Mouse (Mus musculus): Measurements from ENCODE around the gene Fam53b. TPM values are rescaled to one million over a fixed set of nuclear protein-coding genes. Genes with fewer than 3 reads are reported as not detected.

Fam53b gene
- polyA plus RNA-seq, 1 experiment, result 21.9 TPM

- TF ChIP-seq CTCF (IDR thresholded peaks at IDR 0.05; ENCODE audit: extremely low read depth, insufficient read depth, low read length) (no peak), POLR2A (IDR thresholded peaks at IDR 0.05; ENCODE audit: extremely low read depth, insufficient read depth, low read length) (no peak)
- Histone ChIP-seq H3K4me3 (ENCODE audit: insufficient read depth, low read length) (peak overlapping the region; percentile 73), H3K27ac (ENCODE audit: insufficient read depth, low read length) (peak overlapping the region; percentile 93), H3K4me1 (ENCODE audit: control insufficient read depth, insufficient read depth, low read length) (peaks cover 6% of the 10 kb centered on the region)
Observed at GRCm38 (mm10) chr7:132812619-132813415, 869 bp downstream of the Fam53b start.

DNA sequence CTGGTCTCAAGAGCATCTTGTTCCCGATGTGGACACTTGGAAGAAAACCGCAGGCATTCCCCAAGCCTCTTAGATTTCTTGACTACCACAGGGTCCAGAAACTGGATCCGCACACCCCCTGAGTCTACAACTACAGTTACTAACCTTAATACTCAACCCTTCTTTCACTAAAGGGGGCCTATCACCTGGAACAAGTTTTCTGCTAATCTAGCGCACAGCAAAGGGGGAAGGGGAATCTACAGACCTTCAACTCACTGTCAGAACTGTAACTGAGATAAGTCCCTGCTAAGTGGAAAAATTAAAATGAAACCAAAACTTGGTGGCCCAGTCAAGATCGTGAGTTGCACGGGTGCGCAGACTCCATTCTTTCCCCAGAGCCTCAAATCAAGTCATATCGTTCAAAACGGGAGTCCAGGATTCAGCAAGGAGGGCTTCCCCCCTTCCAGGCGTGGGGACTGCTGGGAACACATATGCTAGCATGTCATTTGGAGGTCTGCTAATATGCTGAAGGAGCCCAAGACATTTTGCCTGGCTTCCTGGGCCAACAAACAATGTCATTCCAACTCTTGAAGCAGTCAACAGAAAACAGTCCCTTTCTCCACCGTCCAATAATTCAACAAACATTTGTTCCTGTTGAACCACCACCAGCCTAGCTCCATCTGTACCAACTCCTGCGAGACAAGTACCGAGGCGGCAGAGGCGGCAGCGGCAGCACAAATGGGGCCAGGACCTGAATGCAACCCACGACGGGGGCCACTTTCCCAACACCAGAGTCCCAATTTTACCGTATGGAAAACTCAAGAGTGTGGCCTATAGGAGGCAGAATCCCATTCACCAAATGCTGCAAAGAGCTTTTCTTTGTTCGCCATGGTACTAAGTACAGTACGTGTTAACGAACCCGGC is 1.7 kb downstream of the Fam53b start:
- TF ChIP-seq POLR2A (IDR thresholded peaks at IDR 0.05; ENCODE audit: extremely low read depth, insufficient read depth, low read length), result no peak
- no peak for TF ChIP-seq CTCF (IDR thresholded peaks at IDR 0.05; ENCODE audit: extremely low read depth, insufficient read depth, low read length)
- peak overlapping the region; percentile 93 for H3K27ac ChIP-seq (ENCODE audit: insufficient read depth, low read length)
- peaks cover 12% of the 10 kb centered on the region for H3K4me1 ChIP-seq (ENCODE audit: control insufficient read depth, insufficient read depth, low read length)
- H3K4me3 ChIP-seq (ENCODE audit: insufficient read depth, low read length), result peak overlapping the region; percentile 73

- TF ChIP-seq CTCF (IDR thresholded peaks at IDR 0.05; ENCODE audit: extremely low read depth, insufficient read depth, low read length) (peak; percentile 91), POLR2A (IDR thresholded peaks at IDR 0.05; ENCODE audit: extremely low read depth, insufficient read depth, low read length) (no peak)
- peak overlapping the region; percentile 2 for H3K4me3 ChIP-seq (ENCODE audit: insufficient read depth, low read length)
- H3K27ac ChIP-seq (ENCODE audit: insufficient read depth, low read length), result peak overlapping the region; percentile 69; the same call in 1 of the 2 replicates
- peaks cover 20% of the 10 kb centered on the region for H3K4me1 ChIP-seq (ENCODE audit: control insufficient read depth, insufficient read depth, low read length)
Observed at GRCm38 (mm10) chr7:132810879-132811278, 2.8 kb downstream of the Fam53b start.

DNA sequence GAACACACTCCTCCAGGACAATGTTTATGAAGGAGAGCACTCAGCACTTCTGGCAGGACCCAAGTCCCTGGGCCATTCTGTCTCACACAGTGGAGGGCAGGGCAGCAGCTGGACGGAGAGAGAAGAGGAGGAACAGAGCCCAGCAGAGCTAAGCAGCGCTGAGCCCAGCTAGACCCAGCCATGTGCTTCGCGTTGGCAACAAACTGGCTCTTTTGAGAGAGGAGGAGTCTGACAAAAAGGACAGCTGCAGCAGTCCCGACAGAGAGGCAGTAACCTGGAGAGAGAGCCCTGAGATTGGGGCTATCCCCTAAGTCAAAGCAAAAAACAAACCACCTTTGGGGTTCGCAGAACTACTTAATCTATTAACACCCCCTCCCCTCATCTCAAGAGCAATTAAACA is 3.3 kb downstream of the Fam53b start:
- peaks cover 25% of the 10 kb centered on the region for H3K4me1 ChIP-seq (ENCODE audit: control insufficient read depth, insufficient read depth, low read length)
- H3K4me3 ChIP-seq (ENCODE audit: insufficient read depth, low read length), result no peak overlapping the region; the same call in 1 of the 2 replicates
- H3K27ac ChIP-seq (ENCODE audit: insufficient read depth, low read length), result peak overlapping the region; percentile 69; the same call in 1 of the 2 replicates
- TF ChIP-seq POLR2A (IDR thresholded peaks at IDR 0.05; ENCODE audit: extremely low read depth, insufficient read depth, low read length) (peak; percentile 42; the same call in 1 of the 2 replicates), CTCF (IDR thresholded peaks at IDR 0.05; ENCODE audit: extremely low read depth, insufficient read depth, low read length) (no peak)

DNA sequence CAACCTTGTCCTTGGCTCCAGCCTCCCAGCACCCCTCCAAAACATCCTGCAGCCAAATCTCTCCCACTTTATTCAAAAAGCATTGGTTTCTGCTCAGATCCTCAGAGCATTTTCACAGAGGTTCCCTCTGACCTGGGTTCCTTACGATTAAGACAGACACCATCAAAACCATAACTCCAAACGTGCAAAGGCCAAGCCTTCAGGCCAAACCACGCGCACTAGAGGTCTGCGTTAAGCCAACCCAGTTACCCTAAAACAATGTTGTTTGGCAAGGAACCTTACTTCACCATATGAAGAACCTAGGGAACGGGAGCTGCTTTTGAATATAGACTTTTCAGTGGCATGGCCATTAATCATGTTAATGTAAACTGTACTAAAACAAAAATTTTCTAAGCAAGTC is 4.0 kb downstream of the Fam53b start:
- H3K27ac ChIP-seq (ENCODE audit: insufficient read depth, low read length), result peak overlapping the region; percentile 69
- no peak for TF ChIP-seq POLR2A (IDR thresholded peaks at IDR 0.05; ENCODE audit: extremely low read depth, insufficient read depth, low read length)
- no peak overlapping the region; the same call in 1 of the 2 replicates for H3K4me3 ChIP-seq (ENCODE audit: insufficient read depth, low read length)
- peaks cover 26% of the 10 kb centered on the region for H3K4me1 ChIP-seq (ENCODE audit: control insufficient read depth, insufficient read depth, low read length)

- H3K4me3 ChIP-seq (ENCODE audit: insufficient read depth, low read length), result no peak overlapping the region
- peak overlapping the region; percentile 69 for H3K27ac ChIP-seq (ENCODE audit: insufficient read depth, low read length)
- H3K4me1 ChIP-seq (ENCODE audit: control insufficient read depth, insufficient read depth, low read length), result peaks cover 26% of the 10 kb centered on the region
- TF ChIP-seq POLR2A (IDR thresholded peaks at IDR 0.05; ENCODE audit: extremely low read depth, insufficient read depth, low read length), result no peak
- no peak for TF ChIP-seq CTCF (IDR thresholded peaks at IDR 0.05; ENCODE audit: extremely low read depth, insufficient read depth, low read length)
Observed at GRCm38 (mm10) chr7:132808841-132809682, 4.6 kb downstream of the Fam53b start.

DNA sequence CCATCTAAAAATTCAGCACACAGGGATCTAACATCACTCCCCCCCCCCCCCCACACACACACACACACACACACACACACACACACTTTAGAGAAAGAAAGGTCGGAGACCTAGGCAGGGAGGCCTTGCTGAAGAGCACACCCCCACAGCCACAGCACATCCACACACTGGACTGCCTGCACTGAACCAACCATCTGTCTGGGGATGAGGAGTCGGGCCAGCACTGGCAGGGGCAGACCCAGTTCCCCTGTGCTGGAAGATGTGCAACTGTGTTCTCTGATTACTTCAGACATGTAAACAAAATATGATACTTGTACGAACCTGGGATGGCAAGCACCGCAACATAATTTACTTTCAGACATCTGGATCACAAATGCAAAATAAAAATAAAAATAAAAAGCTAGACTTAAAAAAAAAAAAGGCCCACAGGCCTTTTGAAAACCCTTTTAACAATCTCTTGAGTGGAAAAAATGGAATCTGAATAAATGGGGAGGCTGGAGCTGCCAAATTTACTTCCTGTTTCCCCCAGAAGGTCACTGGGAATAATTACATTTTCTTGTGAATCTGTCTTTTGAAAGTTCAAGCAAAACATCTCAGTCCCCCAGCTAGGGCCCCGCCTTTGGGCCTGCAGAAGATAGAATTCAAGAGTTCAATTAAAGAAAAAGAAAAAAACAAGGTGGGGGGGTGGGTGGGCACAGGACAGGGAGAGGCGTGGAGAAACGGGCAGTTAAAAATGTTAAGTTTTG is 5.5 kb downstream of the Fam53b start:
- peak overlapping the region; percentile 51 for H3K27ac ChIP-seq (ENCODE audit: insufficient read depth, low read length)
- H3K4me3 ChIP-seq (ENCODE audit: insufficient read depth, low read length), result no peak overlapping the region
- TF ChIP-seq POLR2A (IDR thresholded peaks at IDR 0.05; ENCODE audit: extremely low read depth, insufficient read depth, low read length), result no peak
- no peak for TF ChIP-seq CTCF (IDR thresholded peaks at IDR 0.05; ENCODE audit: extremely low read depth, insufficient read depth, low read length)
- H3K4me1 ChIP-seq (ENCODE audit: control insufficient read depth, insufficient read depth, low read length), result peaks cover 26% of the 10 kb centered on the region
